Mouse (Mus musculus): Measurements from ENCODE around the gene Olfr1233.

Olfr1233 gene

DNA sequence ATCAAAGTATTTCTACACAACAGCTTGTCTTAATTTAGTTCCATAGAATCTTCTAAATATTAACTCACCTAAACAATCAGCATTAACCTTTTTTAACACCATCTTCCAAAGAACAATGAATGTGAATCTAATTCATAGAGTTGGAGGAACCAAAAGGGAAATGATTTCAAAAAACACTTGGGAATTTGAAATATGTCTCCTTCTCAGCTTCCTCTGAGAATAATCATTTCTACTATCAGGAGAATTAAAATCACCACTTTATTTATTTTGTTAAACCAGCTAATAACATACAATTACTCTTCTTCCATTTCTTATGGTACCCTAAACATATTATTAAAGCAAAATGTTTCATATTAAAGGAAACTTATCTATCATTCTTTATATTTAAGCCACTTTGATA is at the start of gene Olfr1233:
TSS of gene Olfr1233 (minus strand) at position 101 of the 400 bp plus-strand sequence.
- DNase-seq (ENCODE audit: low spot score): no peak

DNA sequence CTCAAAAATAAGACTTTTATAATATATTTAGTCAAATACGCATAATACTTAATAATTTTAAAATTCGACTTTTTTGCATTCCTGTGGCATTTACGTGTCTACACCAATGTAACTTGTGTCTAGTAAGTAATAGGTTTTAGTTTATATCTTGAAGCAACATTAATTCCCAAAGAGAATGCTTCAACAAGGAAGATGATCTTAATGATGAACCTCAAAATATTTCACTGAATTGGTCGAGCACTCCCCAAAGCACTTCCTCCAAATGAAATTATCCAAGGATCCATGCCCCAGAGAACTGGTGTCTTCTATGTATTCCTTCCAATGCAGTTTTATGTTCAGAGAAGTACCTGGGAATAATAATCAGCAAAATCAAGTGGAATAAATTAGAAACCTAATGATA is 22.6 kb upstream of the Olfr1233 start, which contains the start of gene Olfr1234:
TSS of gene Olfr1234 (minus strand) at position 101 of the 400 bp plus-strand sequence.
- DNase-seq (ENCODE audit: low spot score): no peak

DNA sequence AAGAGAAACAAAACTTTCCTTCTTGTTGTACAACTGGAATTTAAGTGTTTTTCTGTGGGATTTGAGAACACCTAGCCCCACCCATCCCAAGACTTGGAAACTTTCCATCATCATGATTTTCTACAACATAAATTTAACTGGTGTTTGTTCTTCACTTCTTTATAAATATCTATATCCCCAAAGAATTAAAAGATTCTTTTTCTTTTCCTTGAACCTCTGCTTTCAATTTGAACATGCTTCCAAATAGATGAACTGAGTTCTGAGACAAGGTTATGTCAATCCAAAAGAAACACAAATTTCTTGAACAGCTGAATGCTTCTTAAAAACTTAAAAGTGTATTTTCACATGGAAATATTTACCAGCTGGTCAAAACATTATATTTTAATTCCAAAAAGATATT is 12.6 kb downstream of the Olfr1233 start, which contains the start of gene Olfr1232:
TSS of gene Olfr1232 (minus strand) at position 101 of the 400 bp plus-strand sequence.
- DNase-seq (ENCODE audit: low spot score): no peak

DNA sequence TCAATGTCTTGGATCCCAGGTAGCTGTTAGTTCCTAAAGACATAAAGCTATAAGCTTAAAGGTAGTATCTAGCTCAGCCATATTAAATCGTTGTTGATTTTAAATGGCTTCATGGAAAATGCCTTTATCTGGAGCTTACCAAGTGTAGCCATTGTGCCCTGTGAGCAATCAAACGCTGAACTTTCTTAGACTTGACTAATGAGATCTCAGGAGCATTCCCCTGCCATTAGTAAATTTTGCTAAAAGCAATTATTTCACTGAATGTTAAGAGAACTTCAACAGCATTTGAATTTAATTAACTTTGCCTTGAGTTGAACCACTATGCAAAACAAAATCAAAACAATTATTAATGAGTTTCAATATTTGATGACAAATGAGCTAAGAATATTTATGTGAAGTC is 35.2 kb downstream of the Olfr1233 start, which contains the start of gene Olfr1231:
TSS of gene Olfr1231 (minus strand) at position 101 of the 400 bp plus-strand sequence.
- DNase-seq (ENCODE audit: low spot score): no peak

DNA sequence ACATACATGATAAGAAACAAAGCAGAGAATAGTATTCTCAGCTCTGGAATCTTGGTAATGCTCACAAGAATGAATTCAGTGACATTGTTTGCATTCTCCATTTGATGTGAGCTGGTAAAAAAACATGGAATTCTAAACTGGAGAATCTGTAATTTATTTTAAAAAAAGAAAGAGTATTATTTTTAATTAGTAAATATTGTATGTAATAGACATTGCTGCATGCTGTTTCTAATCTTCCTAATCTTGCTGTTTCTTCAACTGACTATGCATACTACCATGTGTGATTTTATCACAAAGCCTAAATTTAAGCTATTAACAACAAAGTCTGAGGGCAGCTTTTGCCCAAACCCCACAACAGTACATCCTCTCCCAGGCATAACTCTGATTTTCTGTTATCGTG is 45.0 kb downstream of the Olfr1233 start, which contains the start of gene Olfr1230:
TSS of gene Olfr1230 (minus strand) at position 101 of the 400 bp plus-strand sequence.
- no peak for DNase-seq (ENCODE audit: low spot score)

DNA sequence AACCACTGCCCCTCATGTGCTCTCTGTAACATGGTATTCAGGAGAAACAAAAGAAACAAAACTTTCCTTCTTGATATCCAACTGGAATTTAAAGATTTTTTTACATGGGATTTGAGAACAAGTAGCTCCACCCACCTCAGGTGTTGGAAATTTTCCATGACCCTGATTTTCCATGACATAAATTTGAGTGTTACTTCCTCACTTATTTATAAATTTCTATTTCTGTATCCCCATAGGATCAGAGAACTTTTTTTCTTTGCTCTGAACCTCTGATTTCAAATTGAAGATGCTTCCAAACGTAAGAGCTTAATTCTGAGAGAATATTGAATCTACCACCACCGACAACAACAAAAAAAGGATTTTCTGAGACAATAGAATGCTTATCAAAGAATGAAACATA is 54.3 kb downstream of the Olfr1233 start, which contains the start of gene Olfr1229:
TSS of gene Olfr1229 (minus strand) at position 101 of the 400 bp plus-strand sequence.
- DNase-seq (ENCODE audit: low spot score): no peak
